In the genomic region with DNA sequence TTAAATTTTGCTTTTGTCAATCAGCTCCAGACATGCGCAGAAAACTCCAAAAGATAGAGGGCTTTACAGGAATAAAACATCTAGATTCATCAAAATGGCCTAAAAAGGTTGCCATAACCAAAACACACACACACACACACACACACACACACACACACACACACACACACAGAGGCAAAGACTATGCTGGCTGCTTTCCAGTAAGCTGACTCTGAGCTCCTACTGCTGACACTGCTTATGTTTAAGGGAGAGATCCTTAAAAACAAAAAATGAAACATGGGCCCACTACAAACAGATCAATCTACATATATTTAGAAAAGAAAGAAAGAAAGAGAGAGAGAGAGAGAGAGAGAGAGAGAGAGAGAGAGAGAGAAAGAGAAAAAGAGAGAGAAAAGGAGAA, we compare ENCODE assay signal across 22 mouse cellular contexts.
"Had no signal": no experiment of that assay in that cellular context is flagged by ENCODE, and none has a peak within 500 bp of the region (broad histone marks: within the 10 kb centered on the region; RNA-seq: fewer than 3 reads in every experiment).

No protein-coding gene starts in this region.

- H3K9me3 ChIP-seq: limb, embryonic 10.5 days; limb, embryonic 13.5 days; neural tube, embryonic 12.5 days; neural tube, embryonic 15.5 days had no signal

- H3K4me3 ChIP-seq: left cerebral cortex, adult 2 months; limb, embryonic 10.5 days; limb, embryonic 13.5 days; neural tube, embryonic 12.5 days; neural tube, embryonic 15.5 days had no signal

- H3K4me2 ChIP-seq: limb, embryonic 13.5 days; midbrain, embryonic 11.5 days; neural tube, embryonic 12.5 days; neural tube, embryonic 15.5 days had no signal

- H3K36me3 ChIP-seq: limb, embryonic 10.5 days; limb, embryonic 13.5 days; neural tube, embryonic 12.5 days; neural tube, embryonic 15.5 days had no signal

- DNase-seq: kidney, adult 18-20 months; kidney, adult 9 months; kidney, postnatal 36 days; layer of hippocampus, postnatal 36 days; liver; liver, postnatal 0 days; lung, postnatal 14 days; lung, postnatal 4 days; right cerebral cortex, adult 18-20 months; right cerebral cortex, postnatal 14 days; right cerebral cortex, postnatal 4 days; thymus, postnatal 36 days had no signal

- H3K27me3 ChIP-seq: limb, embryonic 13.5 days; neural tube, embryonic 12.5 days; neural tube, embryonic 15.5 days had no signal

- H3K27ac ChIP-seq: kidney, postnatal 0 days; left cerebral cortex, adult 2 months; limb, embryonic 10.5 days; limb, embryonic 13.5 days; liver, embryonic 14.5 days; neural tube, embryonic 12.5 days; neural tube, embryonic 15.5 days had no signal

- H3K4me1 ChIP-seq: limb, embryonic 10.5 days; limb, embryonic 13.5 days; neural tube, embryonic 12.5 days had no signal

- H3K9ac ChIP-seq: limb, embryonic 13.5 days; liver, embryonic 14.5 days; liver, postnatal 0 days; neural tube, embryonic 12.5 days; neural tube, embryonic 15.5 days had no signal

- ATAC-seq: inflammation-experienced regulatory T-cells, adult 6 months; intestine, embryonic 16.5 days; liver, postnatal 0 days had no signal
